12 mouse cellular contexts compared by ENCODE assay signal in the genomic region with DNA sequence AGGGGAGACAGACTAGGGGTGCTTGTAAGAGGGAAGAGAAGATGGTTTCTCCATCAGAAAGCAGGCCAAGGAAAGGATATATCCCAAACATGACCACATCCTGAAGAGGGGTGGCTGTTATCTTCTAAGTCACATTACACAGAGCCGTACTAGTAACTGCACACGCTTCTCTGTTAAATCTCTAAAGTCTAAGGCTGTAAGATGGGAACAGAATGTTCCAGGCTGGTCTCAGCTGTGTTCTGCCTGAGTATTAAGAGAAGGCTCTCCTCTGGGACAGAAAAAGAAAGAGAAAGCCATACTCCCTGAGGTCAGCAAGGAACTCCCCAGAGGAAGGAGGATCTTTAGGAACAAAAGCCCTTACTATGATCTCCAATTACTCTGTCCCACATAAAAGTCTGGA. TPM values are rescaled to one million over a fixed set of nuclear protein-coding genes. Genes with fewer than 3 reads are reported as not detected.
DNase-seq lines count a peak whose midpoint lies in the region; ATAC-seq and TF ChIP-seq lines count a peak whose summit lies in the region.
"Had no signal": no experiment of that assay in that cellular context is flagged by ENCODE, and none has a peak within 500 bp of the region (broad histone marks: within the 10 kb centered on the region; RNA-seq: fewer than 3 reads in every experiment).

No protein-coding gene starts in this region.

- H3K4me2 ChIP-seq in kidney, postnatal 0 days (ENCODE audit: low read length), result no peak overlapping the region
- no peak overlapping the region for H3K4me2 ChIP-seq in hindbrain, embryonic 14.5 days (replicated peaks)
- H3K4me2 ChIP-seq: embryonic facial prominence, embryonic 15.5 days had no signal

- TF ChIP-seq CTCF in kidney, postnatal 0 days (IDR thresholded peaks at IDR 0.05; ENCODE audit: low read depth), result no peak

- H3K9me3 ChIP-seq in kidney, postnatal 0 days (replicated peaks; ENCODE audit: low read length), result no peaks in the 10 kb centered on the region
- no peaks in the 10 kb centered on the region for H3K9me3 ChIP-seq in hindbrain, embryonic 14.5 days (ENCODE audit: control insufficient read depth, low read length)
- H3K9me3 ChIP-seq: embryonic facial prominence, embryonic 15.5 days had no signal

- WGBS in kidney, postnatal 0 days, result 85% methylated on average over 2 of the region's 2 CpGs
- WGBS in hindbrain, embryonic 14.5 days, result 51% methylated on average over 2 of the region's 2 CpGs

- H3K4me1 ChIP-seq in kidney, postnatal 0 days (replicated peaks; ENCODE audit: insufficient read depth, low read length), result 0 out of 2 replicates have a peak, but pooled peaks cover 4% of the 10 kb centered on the region
- peaks cover 25% of the 10 kb centered on the region for H3K4me1 ChIP-seq in hindbrain, embryonic 14.5 days (replicated peaks; ENCODE audit: control insufficient read depth, insufficient read depth, low read length)

- no peak overlapping the region for H3K4me3 ChIP-seq in kidney, postnatal 0 days (replicated peaks; ENCODE audit: low read depth, low read length)
- no peak overlapping the region for H3K4me3 ChIP-seq in hindbrain, embryonic 14.5 days (replicated peaks; ENCODE audit: low read length)
- H3K4me3 ChIP-seq: embryonic facial prominence, embryonic 15.5 days; left cerebral cortex, adult 2 months had no signal

- peak; percentile 21 for DNase-seq in kidney, postnatal 0 days (ENCODE audit: low spot score)
- no peak for DNase-seq in kidney, postnatal 25 days
- DNase-seq in thymus, postnatal 14 days, result peak; percentile 4
- no peak for DNase-seq in thymus, postnatal 10 days (ENCODE audit: low spot score in 2 of 2)
- no peak for DNase-seq in hindbrain, embryonic 14.5 days (ENCODE audit: low spot score)
- no peak for DNase-seq in MN1 (ENCODE audit: low spot score)
- no peak for DNase-seq in right cerebral cortex, postnatal 4 days
- DNase-seq: cerebellum, adult 9-11 months; kidney, adult 8-10 months had no signal

- no peak overlapping the region for H3K27ac ChIP-seq in kidney, postnatal 0 days
- peak overlapping the region; percentile 3; the same call in 1 of the 2 replicates for H3K27ac ChIP-seq in hindbrain, embryonic 14.5 days

- H3K27me3 ChIP-seq in kidney, postnatal 0 days (ENCODE audit: insufficient read depth, low read length), result no peaks in the 10 kb centered on the region
- H3K27me3 ChIP-seq in hindbrain, embryonic 14.5 days (ENCODE audit: control insufficient read depth, insufficient read depth, low read length), result no peaks in the 10 kb centered on the region
- H3K27me3 ChIP-seq: embryonic facial prominence, embryonic 15.5 days had no signal

- H3K36me3 ChIP-seq in kidney, postnatal 0 days (ENCODE audit: insufficient read depth, low read length), result no peaks in the 10 kb centered on the region
- H3K36me3 ChIP-seq in hindbrain, embryonic 14.5 days (replicated peaks; ENCODE audit: control insufficient read depth, insufficient read depth), result no peaks in the 10 kb centered on the region
- H3K36me3 ChIP-seq: embryonic facial prominence, embryonic 15.5 days had no signal

- H3K9ac ChIP-seq in kidney, postnatal 0 days (ENCODE audit: low read depth, low read length), result no peak overlapping the region
- H3K9ac ChIP-seq in hindbrain, embryonic 14.5 days, result no peak overlapping the region
- H3K9ac ChIP-seq: embryonic facial prominence, embryonic 15.5 days had no signal

- no peak for ATAC-seq in kidney, postnatal 0 days (replicated peaks; ENCODE audit: low FRiP score, low read depth)
- no peak for ATAC-seq in hindbrain, embryonic 14.5 days (ENCODE audit: low FRiP score)
- ATAC-seq: forebrain, embryonic 16.5 days had no signal

RNA-seq across cellular contexts. Expression of gene Gm10300, which starts 35.7 kb away (rescaled TPM):
- polyA plus RNA-seq in kidney, postnatal 0 days (2015; fragmentation: Nextera tagmentation; extraction: Ambion mirVana), result 0.08 and 0.17 TPM in 2 replicates
- not detected in 2 replicates for polyA plus RNA-seq in hindbrain, embryonic 14.5 days (2014; fragmentation: Nextera tagmentation; extraction: Ambion mirVana)
- polyA plus RNA-seq: forebrain, embryonic 16.5 days had no signal

RNA-seq across cellular contexts. Expression of gene Epb41, which starts 36.3 kb away (rescaled TPM):
- 42.3 and 44.6 TPM in 2 replicates for polyA plus RNA-seq in kidney, postnatal 0 days (2015; fragmentation: Nextera tagmentation; extraction: Ambion mirVana)
- 73.3 and 82.9 TPM in 2 replicates for polyA plus RNA-seq in hindbrain, embryonic 14.5 days (2014; fragmentation: Nextera tagmentation; extraction: Ambion mirVana)

Comparison
In these comparisons a context has a peak if more than half of its experiments do, and no peak if none do; other contexts are left out.
1. DNase-seq: peak in kidney, postnatal 0 days (single experiment) and thymus, postnatal 14 days (single experiment); none in kidney, postnatal 25 days (0 of 2), thymus, postnatal 10 days (0 of 2), hindbrain, embryonic 14.5 days (single experiment), MN1 (single experiment) and right cerebral cortex, postnatal 4 days (single experiment).